Mouse (Mus musculus) stomach, embryonic 14.5 days (tissue): ENCODE results near the gene Papss1. TPM values are rescaled to one million over a fixed set of nuclear protein-coding genes. Genes with fewer than 3 reads are reported as not detected.

Experiments used
- ATAC-seq: fragments of 200-750 bp; cut with Nextera tagmentation; 2 replicates; pipeline ENCODE4 v1.8.0; 2017; ENCODE audit warnings: low read depth, moderate TSS enrichment; ENCODE audit not compliant: insufficient number of reproducible peaks, insufficient read depth, low FRiP score
- H3K27ac ChIP-seq: fragments of 300-500 bp; sonication (generic); 2 replicates; pipeline ENCODE4 v1.5.1; 2014; ENCODE audit warnings: mild to moderate bottlenecking, low read length, moderate library complexity, mixed read lengths
- H3K27me3 ChIP-seq: fragments of 300-500 bp; sonication (generic); 2 replicates; pipeline ENCODE4 v1.6.1; 2014; ENCODE audit warnings: low read length, control low read depth, mixed read lengths; ENCODE audit not compliant: control insufficient read depth, insufficient read depth
- H3K36me3 ChIP-seq: fragments of 300-500 bp; sonication (generic); 2 replicates; pipeline ENCODE4 v1.6.1; 2014; ENCODE audit warnings: mild to moderate bottlenecking, control low read depth, low read length, moderate library complexity, mixed read lengths; ENCODE audit not compliant: control insufficient read depth, insufficient read depth
- H3K4me1 ChIP-seq: fragments of 300-500 bp; sonication (generic); 2 replicates; pipeline ENCODE4 v1.6.1; 2014; ENCODE audit warnings: low read length, control low read depth, mixed read lengths; ENCODE audit not compliant: control insufficient read depth, insufficient read depth
- H3K4me2 ChIP-seq: fragments of 300-500 bp; sonication (generic); replicated peaks from 2 replicates; pipeline ENCODE4 v1.6.1; 2014; ENCODE audit warnings: low read depth, low read length, control low read depth
- H3K4me3 ChIP-seq: fragments of 300-500 bp; sonication (generic); 2 replicates; pipeline ENCODE4 v1.5.1; 2014; ENCODE audit warnings: low read depth, low read length, control low read depth
- H3K9ac ChIP-seq: fragments of 300-500 bp; sonication (generic); replicated peaks from 2 replicates; pipeline ENCODE4 v1.6.1; 2014; ENCODE audit warnings: low read depth, mild to moderate bottlenecking, control low read depth, low read length, moderate library complexity, mixed read lengths
- H3K9me3 ChIP-seq: fragments of 300-500 bp; sonication (generic); 2 replicates; pipeline ENCODE4 v1.6.1; 2016; ENCODE audit warnings: low read depth, low read length, control low read depth; ENCODE audit not compliant: control insufficient read depth
- WGBS: fragments of 180-500 bp; shearing (Covaris S2); extraction: QIAGEN DNeasy Blood & Tissue Kit; methylation state at CpG from one replicate; pipeline ENCODE4 v1.1.7; 2014; 5-methylcytosine and 5-hydroxymethylcytosine counted together
- polyA plus RNA-seq: library from polyadenylated mRNA; unstranded; fragments of >200 nt; fragmentation: Nextera tagmentation; extraction: Ambion mirVana; gene quantifications from 2 replicates; pipeline ENCODE4 v1.2.1, GENCODE M21; 2014

Gene Papss1
- polyA plus RNA-seq, 1 experiment from 2014 or later = 114 TPM

DNA sequence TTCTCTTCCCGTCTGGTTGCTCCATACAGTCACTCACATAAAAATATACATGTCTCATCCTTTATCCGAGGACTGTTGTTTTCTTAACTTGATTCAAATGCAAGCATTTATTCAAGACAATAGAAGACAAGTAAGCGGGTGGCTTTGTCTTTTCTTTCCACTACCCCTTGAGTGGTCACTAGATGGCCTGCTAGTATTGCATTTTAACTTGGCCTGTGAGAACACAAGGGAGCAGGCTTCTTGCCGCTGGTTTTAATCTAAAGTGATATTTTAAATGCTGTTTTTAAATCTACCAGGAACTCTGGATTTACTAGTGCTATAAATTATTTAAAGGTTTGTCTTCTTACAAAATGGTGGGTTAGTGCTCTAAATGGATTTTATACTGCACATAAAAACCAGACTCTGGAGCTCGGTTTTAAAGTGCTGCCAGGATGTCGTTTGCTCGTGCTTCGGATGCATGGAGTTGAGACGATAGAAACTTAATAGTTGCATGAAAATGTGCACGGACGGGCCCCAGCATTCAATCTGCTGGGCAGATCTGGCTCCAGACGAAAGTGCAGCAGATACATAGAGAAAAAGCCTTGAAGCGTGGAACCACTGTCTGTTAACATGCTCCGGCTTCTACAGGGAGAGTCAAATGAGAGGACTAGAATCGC is 28.7 kb downstream of the Papss1 start:
- peaks cover 10% of the 10 kb centered on the region; the same call in 1 of the 2 replicates for H3K36me3 ChIP-seq
- H3K9ac ChIP-seq = no peak overlapping the region

GRCm38 (mm10) chr3:131594361-131594760 is 29.8 kb downstream of the Papss1 start:
- peaks cover 10% of the 10 kb centered on the region; the same call in 1 of the 2 replicates for H3K36me3 ChIP-seq
- no peak overlapping the region for H3K9ac ChIP-seq
- no peaks in the 10 kb centered on the region for H3K27me3 ChIP-seq
- 97% methylated on average over 11 of the region's 11 CpGs for WGBS
- H3K27ac ChIP-seq = no peak overlapping the region
- H3K4me2 ChIP-seq = no peak overlapping the region
- H3K9me3 ChIP-seq = no peaks in the 10 kb centered on the region
- no peaks in the 10 kb centered on the region for H3K4me1 ChIP-seq
- no peak for ATAC-seq
- no peak overlapping the region for H3K4me3 ChIP-seq

More for the DNA sequence above, 28.7 kb downstream of the Papss1 start:
- no peak for ATAC-seq
- 75% methylated on average over 15 of the region's 15 CpGs for WGBS
- no peak overlapping the region for H3K4me2 ChIP-seq
- H3K27ac ChIP-seq = no peak overlapping the region
- H3K27me3 ChIP-seq = no peaks in the 10 kb centered on the region
- H3K9me3 ChIP-seq = no peaks in the 10 kb centered on the region
- no peaks in the 10 kb centered on the region for H3K4me1 ChIP-seq
- no peak overlapping the region for H3K4me3 ChIP-seq

DNA sequence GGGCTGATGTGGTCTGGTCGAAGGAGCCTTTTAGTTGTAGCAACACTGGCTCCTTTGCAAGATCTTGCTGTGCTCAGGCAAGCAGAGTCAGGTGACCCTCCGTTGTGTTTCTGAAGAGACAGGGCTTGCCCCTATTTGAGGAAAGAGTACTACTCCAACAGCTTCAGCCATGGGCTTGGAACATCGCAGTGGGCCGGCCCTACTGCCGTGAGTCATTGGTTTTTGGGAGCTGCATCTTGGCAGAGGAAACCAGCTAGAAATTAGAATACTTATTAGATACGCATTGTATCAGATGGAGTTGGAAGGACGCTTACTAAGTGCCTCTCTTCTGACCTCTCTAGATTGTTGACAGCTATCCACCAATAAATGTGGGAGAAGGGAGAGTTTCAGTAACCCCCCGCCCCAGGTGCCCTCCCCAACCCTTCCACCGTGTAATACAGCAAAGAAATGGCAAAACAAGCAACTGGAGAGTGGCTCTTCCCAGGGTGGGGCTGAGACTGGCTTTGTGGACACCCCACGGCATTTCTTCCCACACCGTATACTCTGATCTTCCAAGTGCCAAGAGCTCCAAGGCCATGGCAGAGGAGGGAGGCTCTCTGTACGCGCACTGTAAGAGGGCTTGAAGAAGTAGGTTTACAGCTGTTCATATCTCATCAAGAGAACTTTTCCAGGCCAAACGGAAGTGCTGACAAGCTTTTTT is 31.1 kb downstream of the Papss1 start:
- Histone ChIP-seq H3K9ac (no peak overlapping the region), H3K4me1 (no peaks in the 10 kb centered on the region), H3K36me3 (peaks cover 13% of the 10 kb centered on the region; the same call in 1 of the 2 replicates), H3K27ac (no peak overlapping the region), H3K27me3 (no peaks in the 10 kb centered on the region), H3K4me3 (no peak overlapping the region), H3K9me3 (no peaks in the 10 kb centered on the region), H3K4me2 (no peak overlapping the region)
- no peak for ATAC-seq
- 84% methylated on average over 14 of the region's 14 CpGs for WGBS

DNA sequence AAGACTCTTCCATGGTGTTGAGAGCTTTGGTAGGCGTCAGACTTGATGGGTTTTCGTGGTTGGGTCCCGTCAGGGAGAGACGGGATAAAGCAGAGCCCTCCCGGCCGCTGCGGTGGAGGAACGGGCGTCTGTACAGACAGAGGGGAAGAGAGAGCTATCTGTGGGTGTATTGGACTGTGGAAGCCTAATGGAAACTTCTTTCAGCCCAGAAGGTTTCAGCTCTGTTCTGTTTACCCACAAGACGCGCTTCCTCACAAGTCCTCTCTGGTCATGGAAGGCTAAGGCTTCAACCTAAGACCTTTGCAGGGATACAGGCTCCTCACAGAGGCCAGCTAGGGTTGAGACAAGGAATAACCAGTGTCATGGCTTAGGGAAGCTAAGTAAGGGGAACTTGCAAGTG is 36.2 kb downstream of the Papss1 start:
- Histone ChIP-seq H3K27ac (no peak overlapping the region), H3K36me3 (peaks cover 20% of the 10 kb centered on the region; the same call in 1 of the 2 replicates), H3K4me3 (no peak overlapping the region), H3K9ac (no peak overlapping the region), H3K9me3 (no peaks in the 10 kb centered on the region), H3K4me1 (no peaks in the 10 kb centered on the region), H3K27me3 (no peaks in the 10 kb centered on the region), H3K4me2 (no peak overlapping the region)
- WGBS = 92% methylated on average over 11 of the region's 11 CpGs
- ATAC-seq = no peak

DNA sequence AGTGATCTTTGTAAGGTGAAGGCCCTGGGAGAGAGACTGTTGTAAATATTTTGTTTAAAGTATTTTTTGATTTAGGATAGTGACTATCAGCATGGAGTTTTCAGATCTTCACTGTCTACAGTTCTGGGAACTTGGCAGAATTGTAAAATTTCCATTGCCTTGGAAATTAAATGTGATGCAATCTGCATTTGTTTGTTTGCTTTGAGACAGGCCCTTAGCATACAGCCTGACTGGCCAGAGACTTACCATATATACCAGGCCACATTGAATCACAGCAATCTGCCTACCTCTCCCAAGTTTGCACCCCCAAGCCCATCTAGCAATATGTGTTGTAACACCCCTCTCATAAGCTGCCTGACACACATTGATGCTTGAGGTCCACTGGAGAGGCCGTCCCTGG is 36.8 kb downstream of the Papss1 start:
- no peaks in the 10 kb centered on the region for H3K4me1 ChIP-seq
- WGBS = 96% methylated on average over 1 of the region's 1 CpGs
- no peak overlapping the region for H3K9ac ChIP-seq
- no peaks in the 10 kb centered on the region for H3K9me3 ChIP-seq
- H3K27ac ChIP-seq = no peak overlapping the region
- H3K36me3 ChIP-seq = peaks cover 24% of the 10 kb centered on the region; the same call in 1 of the 2 replicates
- H3K27me3 ChIP-seq = no peaks in the 10 kb centered on the region
- no peak overlapping the region for H3K4me2 ChIP-seq
- ATAC-seq = no peak
- no peak overlapping the region for H3K4me3 ChIP-seq

DNA sequence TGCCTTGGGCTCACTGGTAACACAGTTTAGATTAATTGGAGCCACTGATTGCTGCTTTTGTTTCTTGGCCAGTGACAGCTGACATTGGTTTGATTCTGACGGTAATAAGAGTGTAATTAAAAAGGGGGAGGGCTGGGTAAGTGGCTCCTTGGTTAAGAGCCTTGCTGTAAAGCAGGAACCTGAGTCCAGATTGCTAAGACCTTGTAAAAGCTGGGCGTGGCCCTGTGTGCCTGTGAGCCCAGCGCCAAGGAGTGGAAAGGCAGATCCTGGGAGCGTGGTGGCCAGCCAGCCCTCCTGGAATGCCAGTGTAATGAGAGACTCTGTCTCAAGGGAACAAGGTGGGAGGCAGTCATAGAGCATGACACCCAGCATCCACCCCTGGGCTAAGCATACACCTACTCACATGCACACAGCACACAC is 38.4 kb downstream of the Papss1 start:
- Histone ChIP-seq H3K4me1 (no peaks in the 10 kb centered on the region), H3K4me2 (no peak overlapping the region), H3K27me3 (no peaks in the 10 kb centered on the region), H3K27ac (no peak overlapping the region), H3K9ac (no peak overlapping the region), H3K9me3 (no peaks in the 10 kb centered on the region), H3K36me3 (peaks cover 33% of the 10 kb centered on the region; the same call in 1 of the 2 replicates), H3K4me3 (no peak overlapping the region)
- ATAC-seq = no peak
- 72% methylated on average over 4 of the region's 4 CpGs for WGBS

- no peak overlapping the region for H3K27ac ChIP-seq
- H3K27me3 ChIP-seq = no peaks in the 10 kb centered on the region
- no peak overlapping the region for H3K4me2 ChIP-seq
- no peak overlapping the region for H3K4me3 ChIP-seq
- no peaks in the 10 kb centered on the region for H3K4me1 ChIP-seq
- ATAC-seq = no peak
- WGBS = 95% methylated on average over 6 of the region's 6 CpGs
- H3K9ac ChIP-seq = no peak overlapping the region
- H3K36me3 ChIP-seq = peaks cover 43% of the 10 kb centered on the region
- H3K9me3 ChIP-seq = no peaks in the 10 kb centered on the region
These were observed 43.5 kb downstream of the Papss1 start for GRCm38 (mm10) chr3:131608112-131608511.

DNA sequence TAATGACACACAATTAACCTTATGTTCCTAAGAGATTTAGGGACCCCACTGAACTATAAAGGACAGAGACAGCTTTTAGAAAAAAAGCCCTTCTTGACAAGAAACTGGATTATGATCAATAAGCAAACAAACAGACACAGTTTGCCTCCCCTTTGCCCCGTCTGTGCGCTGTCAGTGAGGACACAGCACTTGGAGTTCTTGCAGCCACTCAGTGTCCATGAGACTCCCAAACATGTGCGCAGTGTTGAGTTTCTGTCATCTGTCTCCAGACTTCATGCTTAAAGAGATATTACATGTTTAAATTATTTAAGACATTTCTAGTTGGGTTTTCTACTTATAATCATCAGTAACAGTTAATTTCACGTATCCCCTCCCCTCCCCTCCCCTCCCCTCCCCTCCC is 45.1 kb downstream of the Papss1 start:
- Histone ChIP-seq H3K27ac (no peak overlapping the region), H3K4me2 (no peak overlapping the region), H3K36me3 (peaks cover 48% of the 10 kb centered on the region), H3K27me3 (no peaks in the 10 kb centered on the region), H3K4me3 (no peak overlapping the region), H3K4me1 (no peaks in the 10 kb centered on the region), H3K9ac (no peak overlapping the region), H3K9me3 (no peaks in the 10 kb centered on the region)
- no peak for ATAC-seq
- 77% methylated on average over 4 of the region's 4 CpGs for WGBS
